Mouse (Mus musculus) CH12.LX (cell line): ENCODE measurements at regions not wholly inside any gene's neighbourhood (a gene's known extent, or its start where the extent isn't known, plus 50 kb on each side); places are given as distances from the start of the nearest gene placed in this dataset.

Source experiments
- DNase-seq: peaks from one replicate; pipeline ENCODE4 v3.0.0-alpha.2; 2013; ENCODE audit errors: extremely low read depth
- H3K27ac ChIP-seq: 2 replicates; pipeline ENCODE4 v1.5.1; 2012; ENCODE audit warnings: low read depth, mild to moderate bottlenecking, control low read depth, moderate library complexity; ENCODE audit not compliant: insufficient read depth
- H3K27me3 ChIP-seq: replicated peaks from 2 replicates; pipeline ENCODE3; 2012; ENCODE audit warnings: inconsistent platforms
- H3K36me3 ChIP-seq, 2 experiments: replicated peaks in 1 of 2; 2 replicates each; pipeline versions ENCODE3 to v1.6.1; 2012; ENCODE audit warnings: inconsistent platforms in 1 of 2, low read length in 1 of 2, mild to moderate bottlenecking in 1 of 2, mixed read lengths in 1 of 2, moderate library complexity in 1 of 2; ENCODE audit not compliant: control insufficient read depth in 1 of 2, insufficient read depth in 1 of 2
- H3K4me1 ChIP-seq, 2 experiments: 2 replicates each; pipeline ENCODE4 v1.6.1; 2012; ENCODE audit warnings: inconsistent platforms in 1 of 2, moderate library complexity in 1 of 2; ENCODE audit not compliant: insufficient read depth in 2 of 2, control insufficient read depth in 1 of 2
- H3K4me2 ChIP-seq: 2 replicates; pipeline ENCODE4 v1.6.1; 2012; ENCODE audit warnings: low read depth, mild to moderate bottlenecking, control low read depth; ENCODE audit not compliant: poor library complexity, insufficient read depth, severe bottlenecking
- H3K4me3 ChIP-seq, 3 experiments: fragments of 150-350 bp in 1 of 3; sonication (generic) in 1 of 3; replicated peaks in 1 of 3; 2 replicates each; pipeline versions ENCODE3 to v1.5.1; 2011 to 2012; ENCODE audit warnings: low read depth in 2 of 3, low read length in 2 of 3, mild to moderate bottlenecking in 2 of 3, moderate library complexity in 2 of 3, control low read depth in 1 of 3, improper control_type of control experiment in 1 of 3, inconsistent platforms in 1 of 3, mixed read lengths in 1 of 3; ENCODE audit not compliant: poor library complexity in 1 of 3
- H3K79me2 ChIP-seq: replicated peaks from 2 replicates; pipeline ENCODE4 v1.6.1; 2012; ENCODE audit warnings: mild to moderate bottlenecking, moderate library complexity; ENCODE audit not compliant: control insufficient read depth, poor library complexity, insufficient read depth, severe bottlenecking; ENCODE audit errors: extremely low read depth
- H3K9ac ChIP-seq: 2 replicates; pipeline ENCODE4 v1.6.1; 2012; ENCODE audit warnings: low read depth, mild to moderate bottlenecking, control low read depth, moderate library complexity; ENCODE audit not compliant: insufficient read depth
- H3K9me3 ChIP-seq: replicated peaks from 2 replicates; pipeline ENCODE3; 2012; ENCODE audit warnings: low read length, inconsistent platforms, mixed read lengths
- BHLHE40 ChIP-seq: IDR thresholded peaks from 2 replicates; pipeline ENCODE4 v1.6.1; 2011; ENCODE audit warnings: mild to moderate bottlenecking, low read depth, low read length, improper control_type of control experiment
- CHD1 ChIP-seq: IDR thresholded peaks from 2 replicates; pipeline ENCODE4 v1.6.1; 2012; ENCODE audit warnings: low read depth, low read length, improper control_type of control experiment, inconsistent platforms
- E2F4 ChIP-seq: IDR thresholded peaks from 2 replicates; pipeline ENCODE4 v1.6.1; 2011; ENCODE audit warnings: low read depth, low read length, improper control_type of control experiment; ENCODE audit not compliant: insufficient replicate concordance
- ELF1 ChIP-seq: IDR thresholded peaks from 2 replicates; pipeline ENCODE4 v1.6.1; 2014; ENCODE audit warnings: low read depth, mild to moderate bottlenecking, inconsistent platforms, low read length, improper control_type of control experiment
- EP300 ChIP-seq: IDR thresholded peaks from 2 replicates; pipeline ENCODE4 v1.6.1; 2011; ENCODE audit warnings: low read length, improper control_type of control experiment
- IRF4 ChIP-seq: IDR thresholded peaks from 2 replicates; pipeline ENCODE4 v1.6.1; 2014; ENCODE audit warnings: low read depth, mild to moderate bottlenecking, inconsistent platforms, low read length, improper control_type of control experiment
- JUN ChIP-seq: IDR thresholded peaks from 2 replicates; pipeline ENCODE4 v1.6.1; 2011; ENCODE audit warnings: low read depth, mild to moderate bottlenecking, low read length, improper control_type of control experiment, moderate library complexity; ENCODE audit not compliant: insufficient read depth
- KAT2A ChIP-seq: IDR thresholded peaks from 2 replicates; pipeline ENCODE4 v1.6.1; 2012; ENCODE audit warnings: low read length, improper control_type of control experiment, inconsistent platforms; ENCODE audit not compliant: insufficient replicate concordance
- MAFK ChIP-seq: IDR thresholded peaks from 2 replicates; pipeline ENCODE4 v1.6.1; 2011; ENCODE audit warnings: low read length, improper control_type of control experiment; ENCODE audit not compliant: insufficient replicate concordance
- MEF2A ChIP-seq: IDR thresholded peaks from 2 replicates; pipeline ENCODE4 v1.6.1; 2014; ENCODE audit warnings: low read depth, mild to moderate bottlenecking, inconsistent platforms, low read length, improper control_type of control experiment, borderline replicate concordance
- MXI1 ChIP-seq: IDR thresholded peaks from 2 replicates; pipeline ENCODE4 v1.6.1; 2011; ENCODE audit warnings: mild to moderate bottlenecking, low read depth, low read length, improper control_type of control experiment
- MYC ChIP-seq: IDR thresholded peaks from 2 replicates; pipeline ENCODE4 v1.6.1; 2011; ENCODE audit warnings: low read depth, mild to moderate bottlenecking, improper control_type of control experiment, low read length
- NELFE ChIP-seq: IDR thresholded peaks from 2 replicates; pipeline ENCODE4 v1.6.1; 2011; ENCODE audit warnings: low read depth, low read length, improper control_type of control experiment
- NRF1 ChIP-seq: IDR thresholded peaks from 2 replicates; pipeline ENCODE4 v1.6.1; 2014; ENCODE audit warnings: low read depth, mild to moderate bottlenecking, inconsistent platforms, low read length, improper control_type of control experiment, moderate library complexity
- POLR2AphosphoS2 ChIP-seq: IDR thresholded peaks from 2 replicates; pipeline ENCODE4 v1.6.1; 2011; ENCODE audit warnings: low read depth, low read length, improper control_type of control experiment
- RAD21 ChIP-seq: IDR thresholded peaks from 2 replicates; pipeline ENCODE4 v1.6.1; 2011; ENCODE audit warnings: low read depth, mild to moderate bottlenecking, low read length, improper control_type of control experiment, moderate library complexity
- SIN3A ChIP-seq: IDR thresholded peaks from 2 replicates; pipeline ENCODE4 v1.6.1; 2012; ENCODE audit warnings: low read length, improper control_type of control experiment, inconsistent platforms
- TBP ChIP-seq: conservative IDR thresholded peaks from 2 replicates; pipeline ENCODE4 v1.6.1; 2011; ENCODE audit warnings: low read depth, low read length, improper control_type of control experiment
- UBTF ChIP-seq: IDR thresholded peaks from 2 replicates; pipeline ENCODE4 v1.6.1; 2012; ENCODE audit warnings: low read depth, mild to moderate bottlenecking, inconsistent platforms, low read length, improper control_type of control experiment, moderate library complexity
- ZC3H11A ChIP-seq: IDR thresholded peaks from 2 replicates; pipeline ENCODE4 v1.6.1; 2012; ENCODE audit warnings: low read depth, mild to moderate bottlenecking, inconsistent platforms, low read length, improper control_type of control experiment
- ZMIZ1 ChIP-seq: IDR thresholded peaks from 2 replicates; pipeline ENCODE4 v1.6.1; 2012; ENCODE audit warnings: low read depth, mild to moderate bottlenecking, inconsistent platforms, low read length, improper control_type of control experiment
- dilution Hi-C: fragments of 300-500 bp; cut with MboI; formaldehyde crosslinking; loops from 2 replicates; pipeline ENCODE4 v1.14.3; 2020; ENCODE audit warnings: low sequenced_read_pairs; ENCODE audit not compliant: extremely low pct_unique_long_range_greater_than_20kb, extremely low pct_ligation_motif_present
- in situ Hi-C: fragments of 300-500 bp; cut with MboI; formaldehyde crosslinking; loops from 3 replicates; pipeline ENCODE4 v1.14.3; 2019; ENCODE audit warnings: low sequenced_read_pairs, low pct_ligation_motif_present, low pct_unique_long_range_greater_than_20kb, mixed read lengths

- in situ Hi-C loops (no loop called here), dilution Hi-C loops (no loop called here)
- Histone ChIP-seq H3K36me3 (no peaks in the 10 kb centered on the region), H3K79me2 (no peaks in the 10 kb centered on the region), H3K27me3 (peaks cover 3% of the 10 kb centered on the region), H3K27ac (no peak overlapping the region), H3K4me3 (no peak overlapping the region), H3K4me2 (no peak overlapping the region), H3K4me1 (peaks cover 2 to 4% of the 10 kb centered on the region in 2 experiments; a peak in 1 of 4 replicates), H3K9me3 (no peaks in the 10 kb centered on the region), H3K9ac (no peak overlapping the region)
- TF ChIP-seq NRF1 = no peak
- no peak for TF ChIP-seq UBTF
- no peak for TF ChIP-seq TBP
- TF ChIP-seq E2F4 = no peak
- TF ChIP-seq SIN3A = no peak
- TF ChIP-seq EP300 = no peak
- TF ChIP-seq MYC = no peak
- TF ChIP-seq ELF1 = no peak
- no peak for TF ChIP-seq BHLHE40
- TF ChIP-seq ZC3H11A = no peak
- no peak for TF ChIP-seq POLR2AphosphoS2
- no peak for TF ChIP-seq NELFE
- no peak for TF ChIP-seq RAD21
- TF ChIP-seq MEF2A = no peak
- no peak for TF ChIP-seq JUN
- no peak for TF ChIP-seq MAFK
- DNase-seq = no peak
Measured at GRCm38 (mm10) chr3:38229686-38230085, 255.0 kb downstream of the Ankrd50 start.

GRCm38 (mm10) chr3:38229051-38229450, 255.6 kb downstream of the Ankrd50 start:
- H3K27ac ChIP-seq = no peak overlapping the region
- no peak overlapping the region for H3K4me2 ChIP-seq
- in situ Hi-C loops = no loop called here
- no peaks in the 10 kb centered on the region for H3K9me3 ChIP-seq
- peaks cover 3% of the 10 kb centered on the region for H3K27me3 ChIP-seq
- H3K79me2 ChIP-seq = no peaks in the 10 kb centered on the region
- dilution Hi-C loops = no loop called here
- no peaks in the 10 kb centered on the region for H3K36me3 ChIP-seq
- H3K9ac ChIP-seq = no peak overlapping the region
- H3K4me3 ChIP-seq = no peak overlapping the region
- peaks cover 0 to 4% of the 10 kb centered on the region in 2 experiments; a peak in 1 of 4 replicates for H3K4me1 ChIP-seq
- no peak for DNase-seq
- TF ChIP-seq SIN3A = no peak
- TF ChIP-seq IRF4 = no peak
- TF ChIP-seq MXI1 = no peak
- TF ChIP-seq KAT2A = no peak
- no peak for TF ChIP-seq BHLHE40
- no peak for TF ChIP-seq JUN
- TF ChIP-seq CHD1 = no peak
- no peak for TF ChIP-seq E2F4
- TF ChIP-seq ZMIZ1 = no peak
